Mouse (Mus musculus): Measurements from ENCODE around the gene Zbtb3.

DNA sequence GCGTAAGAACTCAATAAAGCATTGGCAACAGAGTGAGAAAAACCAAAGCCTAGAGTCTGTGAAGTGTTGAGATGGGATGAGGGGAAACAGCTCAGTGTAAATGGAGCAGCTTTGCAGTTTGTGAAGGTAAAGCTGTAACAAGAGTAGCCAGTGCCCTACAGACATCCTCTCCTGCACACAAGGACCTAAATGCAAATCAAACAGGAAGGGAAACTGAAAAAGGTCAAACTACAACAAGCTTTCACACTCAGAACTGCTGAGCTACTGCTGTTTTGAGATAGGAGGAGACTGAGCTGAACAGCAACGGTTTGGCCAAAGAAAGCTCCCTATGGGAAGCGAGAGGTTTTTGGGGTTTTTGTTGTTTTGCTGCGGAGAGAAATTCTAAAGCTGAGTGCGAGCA, 4.5 kb downstream of the Zbtb3 start:
- no peak for TF ChIP-seq GATA1 (IDR thresholded peaks at IDR 0.05; ENCODE audit: borderline replicate concordance, low read length)
- no peak for TF ChIP-seq CTCF (IDR thresholded peaks at IDR 0.05; ENCODE audit: low read depth, low read length)

Data from G1E (cell line).